Mouse (Mus musculus) CD4-positive, CD25-positive, alpha-beta regulatory T cell, adult 4 months (primary cell): ENCODE data around the gene Aprt. TPM values are rescaled to one million over a fixed set of nuclear protein-coding genes. Genes with fewer than 3 reads are reported as not detected.

Experiments used
- ATAC-seq: one replicate; pipeline ENCODE4 v1.8.0; 2017
- polyA plus RNA-seq, 2 experiments: library from polyadenylated mRNA; unstranded; fragments of 100-300 nt; shearing (Covaris generic); gene quantifications; one replicate each; pipeline ENCODE4 v1.2.1; 2017

Aprt gene
- polyA plus RNA-seq, 2 experiments from 2014 or later: 146 to 207 TPM

DNA sequence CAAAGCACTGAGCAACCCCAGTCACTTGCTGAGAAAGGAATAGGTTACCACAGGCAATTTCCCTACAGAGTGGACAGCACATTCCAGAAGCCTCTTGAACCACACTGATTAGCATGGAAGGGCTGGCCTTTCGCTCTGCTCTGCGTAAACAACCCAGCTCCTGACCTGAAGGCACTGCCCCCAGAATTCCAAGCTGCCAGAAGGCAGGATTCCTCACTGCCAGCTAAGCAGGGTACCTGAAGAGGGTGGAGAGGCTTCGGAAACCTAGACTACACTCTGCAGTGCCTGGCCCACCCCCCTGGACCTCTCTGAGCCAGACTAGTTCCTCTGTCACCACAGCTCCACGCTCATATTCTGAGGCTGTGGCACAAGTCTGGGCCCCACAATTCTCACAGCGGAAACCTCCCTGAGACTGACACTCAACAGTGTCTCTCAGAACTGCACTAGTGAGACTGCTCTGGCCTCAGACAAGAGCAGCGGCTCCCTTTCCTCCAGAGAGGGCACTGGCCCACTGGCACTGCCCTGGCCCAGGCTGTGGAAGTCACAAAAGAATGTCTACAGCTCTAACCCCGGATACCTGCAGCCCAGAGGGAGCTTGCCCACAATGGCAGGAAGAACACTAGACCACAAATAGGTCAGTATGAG, 50.1 kb downstream of the Aprt start:
- ATAC-seq: no peak

DNA sequence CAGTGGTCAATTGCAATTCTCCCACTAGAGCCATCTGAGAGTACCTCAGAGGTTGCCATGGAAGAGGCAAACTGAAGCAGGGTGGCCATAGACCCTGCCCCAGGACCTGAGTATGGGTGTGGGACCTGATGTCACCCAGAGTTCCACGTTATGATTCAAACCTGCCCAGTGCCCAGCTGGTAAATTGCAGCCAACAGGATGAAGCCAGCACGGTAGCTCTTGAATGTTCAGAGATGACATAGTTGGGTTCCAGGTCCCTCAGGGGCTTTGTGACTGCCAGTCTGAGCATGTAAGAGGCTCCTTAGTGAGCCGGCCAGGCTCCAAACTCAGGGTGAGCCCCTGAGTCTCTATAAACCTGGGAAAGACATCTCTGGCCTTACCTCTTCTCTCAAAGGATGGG, 50.6 kb downstream of the Aprt start:
- ATAC-seq: no peak

DNA sequence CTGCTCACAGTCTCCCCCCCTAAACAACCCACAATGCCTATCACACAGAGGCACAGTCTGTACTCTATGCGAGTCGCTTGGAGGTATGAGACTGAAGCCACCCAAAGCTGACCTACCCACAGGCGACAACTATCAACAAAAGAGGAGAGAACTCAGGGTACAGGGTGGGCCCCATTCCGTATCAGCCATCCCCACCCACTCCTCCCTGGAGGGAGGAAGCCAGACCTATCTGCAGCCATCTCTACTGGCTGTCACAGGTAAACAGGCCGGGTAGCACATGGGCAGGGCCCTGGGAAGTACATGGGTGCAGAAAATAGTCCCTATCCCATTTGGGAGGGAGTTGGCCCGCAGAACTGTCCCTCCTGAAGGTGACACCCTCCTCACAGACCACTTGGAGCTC, 51.7 kb downstream of the Aprt start:
- ATAC-seq: no peak

Other genes with a start within 250 kb of the Aprt start
- not detected for gene Trhr2, start 216.2 kb downstream of the Aprt start, polyA plus RNA-seq
- 10 to 100 TPM; 12.1 to 12.7 TPM for gene Zc3h18, start 200.3 kb downstream of the Aprt start, polyA plus RNA-seq
- under 1 TPM in 1 of 2 experiments, not detected in 1; 0.77 TPM for gene Il17c, start 154.9 kb downstream of the Aprt start, polyA plus RNA-seq
- gene Cyba, start 144.0 kb downstream of the Aprt start, polyA plus RNA-seq: 100 to 1,000 TPM; 801 to 968 TPM
- gene Mvd, start 133.5 kb downstream of the Aprt start, polyA plus RNA-seq: 10 to 100 TPM; 12.6 to 20.0 TPM
- gene Snai3, start 116.2 kb downstream of the Aprt start, polyA plus RNA-seq: 1 to 10 TPM; 2.6 to 5.2 TPM
- 10 to 100 TPM; 27.3 to 31.0 TPM for gene Rnf166, start 100.8 kb downstream of the Aprt start, polyA plus RNA-seq
- gene Ctu2, start 100.8 kb downstream of the Aprt start, polyA plus RNA-seq: 10 to 100 TPM; 11.5 to 16.9 TPM
- 10 to 100 TPM; 15.3 to 22.7 TPM for gene Piezo1, start 25.6 kb downstream of the Aprt start, polyA plus RNA-seq
- 10 to 100 TPM in 1 of 2 experiments, 1 to 10 TPM in 1; 8.2 to 12.6 TPM for gene Cdt1, start 8.9 kb downstream of the Aprt start, polyA plus RNA-seq
- 10 to 100 TPM in 1 of 2 experiments, 1 to 10 TPM in 1; 8.7 to 12.7 TPM for gene Galns, start 34.6 kb upstream of the Aprt start, polyA plus RNA-seq
- 10 to 100 TPM; 45.0 to 70.1 TPM for gene Trappc2l, start 34.7 kb upstream of the Aprt start, polyA plus RNA-seq
- not detected for gene Pabpn1l, start 45.8 kb upstream of the Aprt start, polyA plus RNA-seq
- gene Cbfa2t3, start 122.2 kb upstream of the Aprt start, polyA plus RNA-seq: under 1 TPM in 1 of 2 experiments, not detected in 1; 0.25 TPM
- 1 to 10 TPM; 4.9 to 8.2 TPM for gene Acsf3, start 198.6 kb upstream of the Aprt start, polyA plus RNA-seq